Mouse (Mus musculus): Measurements from ENCODE around the gene Slc25a42. TPM values are rescaled to one million over a fixed set of nuclear protein-coding genes. Genes with fewer than 3 reads are reported as not detected.
"Not testable (repeated sequence)": the region's sequence is repeated elsewhere in the genome, so short reads cannot be mapped to it uniquely, and the experiment has no call there.

Slc25a42 gene
- polyA plus RNA-seq, 1 experiment, result 45.5 TPM

- 81% methylated on average over 3 of the region's 3 CpGs for WGBS
- H3K4me1 ChIP-seq (ENCODE audit: control insufficient read depth, insufficient read depth, low read length), result peaks cover 12% of the 10 kb centered on the region
- H3K27me3 ChIP-seq (ENCODE audit: control insufficient read depth, insufficient read depth, low read length), result no peaks in the 10 kb centered on the region
- no peak overlapping the region for H3K4me3 ChIP-seq (replicated peaks; ENCODE audit: insufficient read depth, low read depth, low read length)
- no peak for DNase-seq
- H3K27ac ChIP-seq (ENCODE audit: insufficient read depth, low read length), result no peak overlapping the region
- TF ChIP-seq POLR2A (IDR thresholded peaks at IDR 0.05; ENCODE audit: borderline replicate concordance, insufficient read depth, low read length) (no peak), CTCF (IDR thresholded peaks at IDR 0.05; ENCODE audit: borderline replicate concordance, insufficient read depth, low read depth, low read length) (no peak)
Measured at GRCm38 (mm10) chr8:70220911-70221310, 8.8 kb upstream of the Slc25a42 start.

DNA sequence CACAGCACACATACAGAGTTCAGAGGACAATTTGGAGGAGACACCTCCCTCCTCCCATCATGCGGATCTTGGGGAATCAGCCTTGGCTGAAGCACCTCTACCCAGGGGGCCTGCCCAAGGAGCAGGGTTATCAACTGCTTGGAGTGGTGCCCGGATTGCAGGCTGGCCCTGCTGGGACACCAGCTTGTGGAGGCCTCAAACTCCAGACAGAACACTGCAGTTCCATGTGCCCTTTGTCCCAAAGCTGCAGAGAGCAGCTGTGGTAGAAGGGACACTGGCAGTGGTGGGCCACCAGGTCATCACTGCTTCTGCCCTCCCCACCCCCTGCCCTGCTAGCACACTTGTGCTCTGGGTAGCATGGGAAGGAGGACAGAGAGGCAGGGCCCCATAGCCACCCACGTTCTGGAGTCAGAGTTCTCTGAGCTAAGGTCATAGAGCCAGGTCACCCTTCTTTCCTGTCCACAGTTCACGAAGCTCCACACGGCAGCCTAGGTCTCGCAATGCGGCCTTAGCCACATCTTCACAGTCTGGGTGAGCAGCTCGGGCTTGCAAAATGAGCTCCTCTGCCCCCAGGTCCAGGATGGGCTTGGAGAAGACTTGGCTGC lies 8.2 kb upstream of the Slc25a42 start:
- no peaks in the 10 kb centered on the region for H3K27me3 ChIP-seq (ENCODE audit: control insufficient read depth, insufficient read depth, low read length)
- WGBS, result 55% methylated on average over 8 of the region's 8 CpGs

GRCm38 (mm10) chr8:70219107-70219684 lies 7.1 kb upstream of the Slc25a42 start:
- Histone ChIP-seq H3K27ac (ENCODE audit: insufficient read depth, low read length) (no peak overlapping the region), H3K4me1 (ENCODE audit: control insufficient read depth, insufficient read depth, low read length) (peaks cover 12% of the 10 kb centered on the region), H3K27me3 (ENCODE audit: control insufficient read depth, insufficient read depth, low read length) (no peaks in the 10 kb centered on the region), H3K4me3 (replicated peaks; ENCODE audit: insufficient read depth, low read depth, low read length) (no peak overlapping the region)
- DNase-seq, result no peak
- TF ChIP-seq POLR2A (IDR thresholded peaks at IDR 0.05; ENCODE audit: borderline replicate concordance, insufficient read depth, low read length) (no peak), CTCF (IDR thresholded peaks at IDR 0.05; ENCODE audit: borderline replicate concordance, insufficient read depth, low read depth, low read length) (no peak)
- WGBS, result 58% methylated on average over 5 of the region's 5 CpGs

More for the DNA sequence above, 8.2 kb upstream of the Slc25a42 start:
- Histone ChIP-seq H3K4me3 (replicated peaks; ENCODE audit: insufficient read depth, low read depth, low read length) (no peak overlapping the region), H3K4me1 (ENCODE audit: control insufficient read depth, insufficient read depth, low read length) (peaks cover 12% of the 10 kb centered on the region), H3K27ac (ENCODE audit: insufficient read depth, low read length) (no peak overlapping the region)
- TF ChIP-seq POLR2A (IDR thresholded peaks at IDR 0.05; ENCODE audit: borderline replicate concordance, insufficient read depth, low read length), result no peak
- peak; percentile 57 to 67 for DNase-seq

DNA sequence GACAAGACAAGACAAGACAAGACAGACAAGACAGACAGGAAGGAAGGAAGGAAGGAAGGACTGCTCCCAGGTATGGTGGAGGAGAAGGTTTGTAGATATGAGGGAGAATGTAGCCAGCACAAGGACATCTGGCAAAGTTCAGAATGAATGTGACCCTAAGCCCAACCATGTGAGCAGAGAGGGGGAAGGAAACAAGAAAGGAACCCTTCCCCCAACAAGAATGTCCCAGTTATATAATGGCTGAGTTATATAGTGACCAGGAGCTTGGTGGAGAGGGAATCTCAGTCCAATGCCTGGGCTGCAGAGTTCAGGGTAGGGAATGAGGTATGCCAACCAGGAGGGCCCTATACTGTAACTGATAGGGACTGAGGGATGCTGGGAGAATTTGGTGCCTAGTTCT lies 5.3 kb upstream of the Slc25a42 start:
- H3K27me3 ChIP-seq (ENCODE audit: control insufficient read depth, insufficient read depth, low read length), result no peaks in the 10 kb centered on the region
- no peak for DNase-seq
- TF ChIP-seq POLR2A (IDR thresholded peaks at IDR 0.05; ENCODE audit: borderline replicate concordance, insufficient read depth, low read length), result no peak
- no peak for TF ChIP-seq CTCF (IDR thresholded peaks at IDR 0.05; ENCODE audit: borderline replicate concordance, insufficient read depth, low read depth, low read length)
- H3K27ac ChIP-seq (ENCODE audit: insufficient read depth, low read length), result no peak overlapping the region
- H3K4me1 ChIP-seq (ENCODE audit: control insufficient read depth, insufficient read depth, low read length), result peaks cover 15% of the 10 kb centered on the region
- no peak overlapping the region for H3K4me3 ChIP-seq (replicated peaks; ENCODE audit: insufficient read depth, low read depth, low read length)

DNA sequence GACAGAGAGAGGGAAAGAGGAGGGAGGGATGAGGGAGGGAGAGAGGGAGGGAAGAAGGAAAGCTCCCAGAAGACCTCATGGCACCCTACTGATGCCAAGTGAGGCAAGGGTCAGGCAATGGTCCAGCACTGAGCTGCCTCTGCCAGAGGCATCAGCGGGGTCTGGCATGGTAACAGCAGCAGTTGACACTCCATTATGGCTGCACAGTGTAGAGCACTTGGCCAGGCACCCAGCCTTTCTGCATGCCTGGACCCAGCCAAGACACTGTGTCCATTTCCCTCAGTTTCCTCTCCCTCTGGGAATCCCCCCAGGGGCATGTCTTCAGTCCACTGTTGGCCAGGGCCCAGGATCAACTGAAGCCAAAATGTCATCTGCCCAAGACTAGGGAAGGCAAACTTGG lies 4.5 kb upstream of the Slc25a42 start:
- no peaks in the 10 kb centered on the region for H3K27me3 ChIP-seq (ENCODE audit: control insufficient read depth, insufficient read depth, low read length)
- WGBS, result 21% methylated on average over 1 of the region's 1 CpGs
- H3K4me1 ChIP-seq (ENCODE audit: control insufficient read depth, insufficient read depth, low read length), result peaks cover 15% of the 10 kb centered on the region
- H3K4me3 ChIP-seq (replicated peaks; ENCODE audit: insufficient read depth, low read depth, low read length), result no peak overlapping the region
- no peak overlapping the region for H3K27ac ChIP-seq (ENCODE audit: insufficient read depth, low read length)
- DNase-seq, result peak; percentile 77 to 83
- no peak for TF ChIP-seq POLR2A (IDR thresholded peaks at IDR 0.05; ENCODE audit: borderline replicate concordance, insufficient read depth, low read length)
- TF ChIP-seq CTCF (IDR thresholded peaks at IDR 0.05; ENCODE audit: borderline replicate concordance, insufficient read depth, low read depth, low read length), result no peak

DNA sequence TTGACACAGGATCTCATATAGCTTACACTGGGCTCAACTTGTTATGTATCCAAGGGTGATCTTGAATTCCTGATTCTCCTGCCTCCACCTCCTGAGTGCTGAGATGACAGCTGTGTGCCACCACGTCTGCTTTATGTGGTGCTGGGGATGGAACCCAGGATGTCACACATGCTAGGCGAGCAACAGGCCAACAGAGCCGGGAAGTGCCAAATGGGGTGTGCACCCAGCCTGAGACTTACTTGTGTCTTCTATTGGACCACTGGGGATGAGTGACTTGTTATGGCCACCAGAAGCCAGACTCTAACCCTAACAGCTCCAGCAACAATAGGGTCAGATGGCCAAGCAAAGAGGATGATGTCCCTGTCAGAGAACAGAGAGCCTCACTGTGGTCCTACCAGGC lies 4.1 kb upstream of the Slc25a42 start:
- not testable (repeated sequence) for H3K27me3 ChIP-seq (ENCODE audit: control insufficient read depth, insufficient read depth, low read length); H3K4me3 ChIP-seq (replicated peaks; ENCODE audit: insufficient read depth, low read depth, low read length); H3K27ac ChIP-seq (ENCODE audit: insufficient read depth, low read length); DNase-seq
- H3K4me1 ChIP-seq (ENCODE audit: control insufficient read depth, insufficient read depth, low read length), result peaks cover 15% of the 10 kb centered on the region
- WGBS, result 48% methylated on average over 3 of the region's 3 CpGs

DNA sequence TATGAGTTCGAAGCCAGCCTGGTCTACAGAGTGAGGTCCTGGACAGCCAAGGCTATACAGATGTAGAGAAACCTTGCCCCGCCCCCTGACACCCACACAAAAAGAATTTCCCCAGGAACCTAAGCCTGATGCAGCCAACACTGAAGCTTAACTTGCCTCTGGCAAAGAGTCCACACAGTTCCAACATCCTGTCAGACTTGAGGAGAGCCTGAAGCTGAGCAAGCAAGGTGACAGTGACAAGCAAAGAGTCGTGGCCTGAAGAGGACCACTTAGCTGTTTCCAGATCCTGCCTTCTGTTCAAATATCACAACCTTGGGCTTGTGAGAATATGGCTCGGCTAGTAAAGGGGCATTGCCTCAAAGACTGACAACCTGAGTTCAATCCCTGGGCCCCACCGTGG lies 3.0 kb upstream of the Slc25a42 start:
- Histone ChIP-seq H3K4me1 (ENCODE audit: control insufficient read depth, insufficient read depth, low read length) (peaks cover 9% of the 10 kb centered on the region), H3K27ac (ENCODE audit: insufficient read depth, low read length) (no peak overlapping the region), H3K27me3 (ENCODE audit: control insufficient read depth, insufficient read depth, low read length) (no peaks in the 10 kb centered on the region), H3K4me3 (replicated peaks; ENCODE audit: insufficient read depth, low read depth, low read length) (no peak overlapping the region)
- no peak for DNase-seq
- TF ChIP-seq POLR2A (IDR thresholded peaks at IDR 0.05; ENCODE audit: borderline replicate concordance, insufficient read depth, low read length) (no peak), CTCF (IDR thresholded peaks at IDR 0.05; ENCODE audit: borderline replicate concordance, insufficient read depth, low read depth, low read length) (no peak)
- WGBS, result 77% methylated on average over 5 of the region's 5 CpGs

- Histone ChIP-seq H3K27ac (ENCODE audit: insufficient read depth, low read length) (no peak overlapping the region), H3K4me3 (replicated peaks; ENCODE audit: insufficient read depth, low read depth, low read length) (no peak overlapping the region), H3K4me1 (ENCODE audit: control insufficient read depth, insufficient read depth, low read length) (peaks cover 9% of the 10 kb centered on the region), H3K27me3 (ENCODE audit: control insufficient read depth, insufficient read depth, low read length) (no peaks in the 10 kb centered on the region)
- no peak for DNase-seq
- TF ChIP-seq POLR2A (IDR thresholded peaks at IDR 0.05; ENCODE audit: borderline replicate concordance, insufficient read depth, low read length), result no peak
- no peak for TF ChIP-seq CTCF (IDR thresholded peaks at IDR 0.05; ENCODE audit: borderline replicate concordance, insufficient read depth, low read depth, low read length)
- 71% methylated on average over 3 of the region's 3 CpGs for WGBS
Measured at GRCm38 (mm10) chr8:70214411-70214810, 2.3 kb upstream of the Slc25a42 start.
